Mouse (Mus musculus): ENCODE data around the gene Atp5s. TPM values are rescaled to one million over a fixed set of nuclear protein-coding genes. Genes with fewer than 3 reads are reported as not detected.
A peak's percentile ranks its signal among the peaks of the same experiment; 100 is the strongest.

Gene Atp5s
- polyA plus RNA-seq, 1 experiment from 2014 or later = 22.2 TPM

- Histone ChIP-seq H3K36me3 (ENCODE audit: control insufficient read depth, insufficient read depth, low read length) (no peaks in the 10 kb centered on the region), H3K4me2 (replicated peaks; ENCODE audit: low read depth, low read length) (no peak overlapping the region), H3K9me3 (ENCODE audit: control insufficient read depth, low read length) (no peaks in the 10 kb centered on the region), H3K9ac (ENCODE audit: low read depth, low read length) (no peak overlapping the region), H3K27ac (ENCODE audit: low read depth, low read length) (no peak overlapping the region), H3K4me3 (ENCODE audit: low read depth, low read length) (no peak overlapping the region), H3K4me1 (replicated peaks; ENCODE audit: control insufficient read depth, insufficient read depth, low read length) (no peaks in the 10 kb centered on the region), H3K27me3 (ENCODE audit: control insufficient read depth, insufficient read depth, low read length) (no peaks in the 10 kb centered on the region)
- ATAC-seq (ENCODE audit: low FRiP score) = no peak
- no peak for DNase-seq (ENCODE audit: low spot score)
- WGBS = 67% methylated on average over 8 of the region's 8 CpGs
Observed at GRCm38 (mm10) chr12:69781480-69781879, 56.7 kb downstream of the Atp5s start.

- no peak overlapping the region for H3K4me3 ChIP-seq (ENCODE audit: low read depth, low read length)
- no peak for ATAC-seq (ENCODE audit: low FRiP score)
- H3K9ac ChIP-seq (ENCODE audit: low read depth, low read length) = no peak overlapping the region
- H3K9me3 ChIP-seq (ENCODE audit: control insufficient read depth, low read length) = no peaks in the 10 kb centered on the region
- H3K4me2 ChIP-seq (replicated peaks; ENCODE audit: low read depth, low read length) = no peak overlapping the region
- 80% methylated on average over 10 of the region's 10 CpGs for WGBS
- H3K4me1 ChIP-seq (replicated peaks; ENCODE audit: control insufficient read depth, insufficient read depth, low read length) = no peaks in the 10 kb centered on the region
- no peak for DNase-seq (ENCODE audit: low spot score)
- H3K36me3 ChIP-seq (ENCODE audit: control insufficient read depth, insufficient read depth, low read length) = no peaks in the 10 kb centered on the region
- H3K27ac ChIP-seq (ENCODE audit: low read depth, low read length) = no peak overlapping the region
- no peaks in the 10 kb centered on the region for H3K27me3 ChIP-seq (ENCODE audit: control insufficient read depth, insufficient read depth, low read length)
Observed at GRCm38 (mm10) chr12:69781935-69782650, 57.3 kb downstream of the Atp5s start.

- 48% methylated on average over 6 of the region's 6 CpGs for WGBS
Observed at GRCm38 (mm10) chr12:69783247-69784025, 58.7 kb downstream of the Atp5s start.

GRCm38 (mm10) chr12:69785471-69785870, 60.7 kb downstream of the Atp5s start:
- Histone ChIP-seq H3K9me3 (ENCODE audit: control insufficient read depth, low read length) (no peaks in the 10 kb centered on the region), H3K4me1 (replicated peaks; ENCODE audit: control insufficient read depth, insufficient read depth, low read length) (no peaks in the 10 kb centered on the region), H3K27me3 (ENCODE audit: control insufficient read depth, insufficient read depth, low read length) (no peaks in the 10 kb centered on the region; the same call in 1 of the 2 replicates), H3K27ac (ENCODE audit: low read depth, low read length) (no peak overlapping the region), H3K4me3 (ENCODE audit: low read depth, low read length) (no peak overlapping the region), H3K4me2 (replicated peaks; ENCODE audit: low read depth, low read length) (no peak overlapping the region), H3K36me3 (ENCODE audit: control insufficient read depth, insufficient read depth, low read length) (no peaks in the 10 kb centered on the region), H3K9ac (ENCODE audit: low read depth, low read length) (no peak overlapping the region)
- no peak for DNase-seq (ENCODE audit: low spot score)
- 88% methylated on average over 9 of the region's 9 CpGs for WGBS
- ATAC-seq (ENCODE audit: low FRiP score) = no peak

More at GRCm38 (mm10) chr12:69783247-69784025, 58.7 kb downstream of the Atp5s start:
- Histone ChIP-seq H3K4me3 (ENCODE audit: low read depth, low read length) (no peak overlapping the region), H3K9ac (ENCODE audit: low read depth, low read length) (no peak overlapping the region), H3K4me1 (replicated peaks; ENCODE audit: control insufficient read depth, insufficient read depth, low read length) (no peaks in the 10 kb centered on the region), H3K4me2 (replicated peaks; ENCODE audit: low read depth, low read length) (no peak overlapping the region), H3K27me3 (ENCODE audit: control insufficient read depth, insufficient read depth, low read length) (no peaks in the 10 kb centered on the region), H3K9me3 (ENCODE audit: control insufficient read depth, low read length) (no peaks in the 10 kb centered on the region), H3K27ac (ENCODE audit: low read depth, low read length) (no peak overlapping the region), H3K36me3 (ENCODE audit: control insufficient read depth, insufficient read depth, low read length) (no peaks in the 10 kb centered on the region)
- no peak for ATAC-seq (ENCODE audit: low FRiP score)
- no peak for DNase-seq (ENCODE audit: low spot score)

- 82% methylated on average over 5 of the region's 5 CpGs for WGBS
Observed at GRCm38 (mm10) chr12:69788380-69788779, 63.6 kb downstream of the Atp5s start.

GRCm38 (mm10) chr12:69789766-69790529, 65.2 kb downstream of the Atp5s start:
- ATAC-seq (ENCODE audit: low FRiP score) (peak; percentile 49; the same call in 1 of the 2 replicates), DNase-seq (ENCODE audit: low spot score) (no peak)
- Histone ChIP-seq H3K36me3 (ENCODE audit: control insufficient read depth, insufficient read depth, low read length) (no peaks in the 10 kb centered on the region), H3K9ac (ENCODE audit: low read depth, low read length) (peak overlapping the region; percentile 58), H3K4me1 (replicated peaks; ENCODE audit: control insufficient read depth, insufficient read depth, low read length) (no peaks in the 10 kb centered on the region), H3K27me3 (ENCODE audit: control insufficient read depth, insufficient read depth, low read length) (peaks cover 2% of the 10 kb centered on the region; the same call in 1 of the 2 replicates), H3K9me3 (ENCODE audit: control insufficient read depth, low read length) (no peaks in the 10 kb centered on the region), H3K4me3 (ENCODE audit: low read depth, low read length) (peak overlapping the region; percentile 47), H3K4me2 (replicated peaks; ENCODE audit: low read depth, low read length) (peak overlapping the region; percentile 98), H3K27ac (ENCODE audit: low read depth, low read length) (no peak overlapping the region)
- 35% methylated on average over 27 of the region's 27 CpGs for WGBS

More at GRCm38 (mm10) chr12:69788380-69788779, 63.6 kb downstream of the Atp5s start:
- H3K36me3 ChIP-seq (ENCODE audit: control insufficient read depth, insufficient read depth, low read length) = no peaks in the 10 kb centered on the region
- H3K9me3 ChIP-seq (ENCODE audit: control insufficient read depth, low read length) = no peaks in the 10 kb centered on the region
- H3K4me3 ChIP-seq (ENCODE audit: low read depth, low read length) = no peak overlapping the region
- H3K9ac ChIP-seq (ENCODE audit: low read depth, low read length) = no peak overlapping the region
- no peak overlapping the region for H3K27ac ChIP-seq (ENCODE audit: low read depth, low read length)
- ATAC-seq (ENCODE audit: low FRiP score) = no peak
- no peak overlapping the region for H3K4me2 ChIP-seq (replicated peaks; ENCODE audit: low read depth, low read length)
- H3K4me1 ChIP-seq (replicated peaks; ENCODE audit: control insufficient read depth, insufficient read depth, low read length) = no peaks in the 10 kb centered on the region
- peaks cover 2% of the 10 kb centered on the region; the same call in 1 of the 2 replicates for H3K27me3 ChIP-seq (ENCODE audit: control insufficient read depth, insufficient read depth, low read length)
- DNase-seq (ENCODE audit: low spot score) = no peak

- peak; percentile 72 for DNase-seq (ENCODE audit: low spot score)
- H3K4me2 ChIP-seq (replicated peaks; ENCODE audit: low read depth, low read length) = peak within 1 kb of the TSS; percentile 98
- peak; percentile 85 for ATAC-seq (ENCODE audit: low FRiP score)
- H3K27ac ChIP-seq (ENCODE audit: low read depth, low read length) = no peak within 1 kb of the TSS
- peaks cover 2% of the 10 kb centered on the region; the same call in 1 of the 2 replicates for H3K27me3 ChIP-seq (ENCODE audit: control insufficient read depth, insufficient read depth, low read length)
- H3K36me3 ChIP-seq (ENCODE audit: control insufficient read depth, insufficient read depth, low read length) = no peaks in the 10 kb centered on the region
- H3K9me3 ChIP-seq (ENCODE audit: control insufficient read depth, low read length) = no peaks in the 10 kb centered on the region
- WGBS = 2% methylated on average over 45 of the region's 45 CpGs
- peak within 1 kb of the TSS; percentile 58 for H3K9ac ChIP-seq (ENCODE audit: low read depth, low read length)
- peak within 1 kb of the TSS; percentile 47 for H3K4me3 ChIP-seq (ENCODE audit: low read depth, low read length)
- no peaks in the 10 kb centered on the region for H3K4me1 ChIP-seq (replicated peaks; ENCODE audit: control insufficient read depth, insufficient read depth, low read length)
Observed at GRCm38 (mm10) chr12:69790530-69791505, 66.1 kb downstream of the Atp5s start, which contains the start of gene Cdkl1. Gene Cdkl1, minus strand, starts transcription at chr12:69791267.
